Mouse (Mus musculus): Measurements from ENCODE around the gene Rapgef6. TPM values are rescaled to one million over a fixed set of nuclear protein-coding genes. Genes with fewer than 3 reads are reported as not detected.
A peak's percentile ranks its signal among the peaks of the same experiment; 100 is the strongest.

The Rapgef6 gene
- polyA plus RNA-seq, 1 experiment from 2014 or later = 17.8 TPM

DNA sequence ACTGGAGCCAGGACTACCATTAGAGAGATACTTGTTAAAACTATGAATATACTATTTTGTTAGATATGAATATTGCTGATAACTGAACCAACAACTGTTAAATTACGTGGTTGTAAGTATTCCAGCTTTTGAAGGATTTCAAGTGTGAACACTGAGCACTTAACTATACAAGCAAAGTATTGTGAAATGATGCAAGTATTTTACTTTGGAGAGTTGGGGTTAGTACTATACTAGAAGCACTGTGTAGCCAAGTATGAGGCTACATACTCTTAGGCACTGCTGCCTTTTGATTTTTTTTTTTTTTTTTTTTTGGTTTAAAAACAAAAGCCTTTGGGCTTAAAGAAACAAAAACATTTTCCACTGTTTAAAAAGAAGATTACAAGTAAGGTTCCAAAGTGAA lies 91.9 kb downstream of the Rapgef6 start:
- POLR2A ChIA-PET = interaction anchor here (1.6 kb wide), 1 partner anchor 9 kb away, joined by 4 read pairs; no protein-coding TSS in a partner anchor
- in situ Hi-C loops (cut with MboI; ENCODE audit: low pct_unique_long_range_greater_than_20kb) = no loop called here

DNA sequence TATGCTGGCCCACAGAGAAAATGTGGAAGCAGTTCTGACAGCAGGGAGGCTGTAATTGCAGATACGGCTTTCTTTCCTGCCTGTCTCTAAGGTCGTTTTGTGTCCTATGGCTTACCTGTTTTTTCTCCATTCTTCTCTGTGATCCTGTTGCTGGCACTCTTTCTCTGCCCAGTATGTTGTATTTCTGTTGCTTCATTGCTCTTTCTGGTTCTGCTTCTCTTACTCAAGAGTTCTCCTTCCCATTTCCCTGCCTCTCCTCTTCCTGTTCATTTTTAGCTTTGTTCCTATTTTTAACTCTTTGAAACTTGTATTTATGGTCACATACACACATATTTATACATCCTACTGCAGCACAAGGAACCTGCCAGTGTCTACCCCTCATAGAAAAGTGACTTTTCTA lies 96.2 kb downstream of the Rapgef6 start:
- in situ Hi-C loops (cut with MboI; ENCODE audit: low pct_unique_long_range_greater_than_20kb) = no loop called here
- ChIA-PET CTCF (no interaction called here), POLR2A (no interaction called here)
- no peak for DNase-seq (ENCODE audit: low read depth, low spot score)
- no peak for TF ChIP-seq CTCF (IDR thresholded peaks at IDR 0.05)
- no peaks in the 10 kb centered on the region for H3K27me3 ChIP-seq
- no peak for ATAC-seq

More for the DNA sequence above, 91.9 kb downstream of the Rapgef6 start:
- ATAC-seq (no peak), DNase-seq (ENCODE audit: low read depth, low spot score) (no peak)
- no peak for TF ChIP-seq CTCF (IDR thresholded peaks at IDR 0.05)
- CTCF ChIA-PET = interaction anchor here (1.3 to 1.4 kb wide), 2 partner anchors 9 to 17 kb away, joined by 3 read pairs; no protein-coding TSS in a partner anchor
- H3K27me3 ChIP-seq = no peaks in the 10 kb centered on the region

DNA sequence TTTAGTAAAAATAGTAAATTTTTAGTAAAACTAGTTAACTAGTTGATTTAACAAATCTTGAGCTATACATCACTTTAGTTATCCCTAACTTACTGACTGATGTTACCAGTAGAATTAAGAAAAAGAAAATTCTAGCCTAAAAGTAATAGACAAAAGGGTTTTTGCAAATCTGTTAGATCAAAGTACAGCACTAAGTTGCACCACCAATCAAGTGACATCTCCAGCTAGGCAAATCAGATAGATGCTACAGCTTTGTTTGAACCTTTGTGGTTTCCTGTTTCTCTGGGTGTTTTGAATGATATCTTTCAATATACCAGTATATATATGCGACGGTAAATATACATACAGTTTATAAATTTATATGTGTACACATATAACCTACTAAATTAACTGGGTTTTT lies 99.1 kb downstream of the Rapgef6 start:
- ChIA-PET POLR2A (no interaction called here), CTCF (interaction anchor here (1.2 to 1.5 kb wide), 4 partner anchors 9 to 86 kb away, joined by 3 to 4 read pairs (median 4); no protein-coding TSS in a partner anchor)
- DNase-seq (ENCODE audit: low read depth, low spot score) (no peak), ATAC-seq (no peak)
- no peak for TF ChIP-seq CTCF (IDR thresholded peaks at IDR 0.05)
- no peaks in the 10 kb centered on the region for H3K27me3 ChIP-seq
- in situ Hi-C loops (cut with MboI; ENCODE audit: low pct_unique_long_range_greater_than_20kb) = no loop called here

DNA sequence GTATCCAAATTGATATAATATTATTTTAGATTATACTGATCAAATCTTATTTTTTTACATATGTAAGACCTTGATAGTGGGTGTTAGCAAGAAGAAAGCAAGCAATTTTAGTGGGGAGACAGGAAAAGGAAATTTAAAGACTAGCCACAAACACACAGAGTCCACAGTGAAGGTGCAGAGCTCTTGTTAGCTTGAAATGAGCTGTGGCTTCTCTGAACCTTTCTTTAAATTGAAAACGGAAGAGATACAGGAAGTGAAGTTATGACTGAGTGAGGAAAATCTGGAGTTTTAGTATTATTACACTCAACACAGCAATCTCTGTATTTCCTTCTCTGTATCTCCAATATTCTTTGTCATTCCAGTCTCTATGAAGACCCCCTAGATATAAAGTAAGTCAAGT lies 104.3 kb downstream of the Rapgef6 start:
- no peak for TF ChIP-seq CTCF (IDR thresholded peaks at IDR 0.05)
- DNase-seq (ENCODE audit: low read depth, low spot score) (no peak), ATAC-seq (no peak)
- in situ Hi-C loops (cut with MboI; ENCODE audit: low pct_unique_long_range_greater_than_20kb) = no loop called here
- CTCF ChIA-PET = interaction anchor here (1.5 kb wide), 1 partner anchor 20 kb away, joined by 3 read pairs; no protein-coding TSS in a partner anchor
- H3K27me3 ChIP-seq = no peaks in the 10 kb centered on the region
- POLR2A ChIA-PET = no interaction called here

DNA sequence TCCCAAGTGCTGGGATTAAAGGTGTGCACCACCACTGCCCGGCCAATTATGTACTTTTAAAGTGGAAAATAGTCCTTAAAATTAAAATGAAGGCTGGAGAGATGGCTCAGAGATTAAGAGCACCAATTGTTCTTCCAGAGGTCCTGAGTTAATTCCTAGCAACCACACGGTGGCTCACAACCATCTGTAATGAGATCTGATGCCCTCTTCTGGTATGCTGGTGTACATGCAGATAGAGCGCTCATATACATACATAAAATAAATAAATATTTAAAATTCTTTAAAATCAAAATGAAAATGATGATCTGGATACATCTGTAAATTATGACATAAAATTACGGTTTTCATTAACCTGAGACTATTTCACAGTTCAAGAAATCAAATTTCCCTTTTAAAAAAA lies 123.8 kb downstream of the Rapgef6 start:
- in situ Hi-C loops (cut with MboI; ENCODE audit: low pct_unique_long_range_greater_than_20kb) = no loop called here
- ChIA-PET CTCF (interaction anchor here (0.9 kb wide), 1 partner anchor 20 kb away, joined by 3 read pairs; no protein-coding TSS in a partner anchor), POLR2A (no interaction called here)
- no peak for ATAC-seq
- no peak for DNase-seq (ENCODE audit: low read depth, low spot score)
- peak; percentile 43 for TF ChIP-seq CTCF (IDR thresholded peaks at IDR 0.05)
- no peaks in the 10 kb centered on the region for H3K27me3 ChIP-seq

DNA sequence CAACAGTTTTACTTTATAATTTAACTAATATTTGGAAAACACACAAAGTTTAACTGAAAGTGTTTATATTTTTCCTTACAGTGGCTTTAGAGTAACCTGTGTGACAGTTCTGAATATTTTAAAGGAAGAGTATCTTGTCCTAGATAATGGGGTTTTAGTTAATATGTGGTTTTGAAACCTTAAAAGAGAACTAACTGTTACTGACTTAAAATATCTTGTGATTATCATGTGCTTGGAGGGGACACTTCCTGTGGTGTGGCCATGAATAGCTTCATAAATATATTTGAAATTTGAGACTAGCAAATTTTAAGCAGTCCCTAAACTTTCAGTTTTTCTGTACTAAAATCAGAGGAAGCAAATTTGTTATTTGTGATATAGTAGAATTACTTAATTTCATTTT lies 125.9 kb downstream of the Rapgef6 start:
- no peak for TF ChIP-seq CTCF (IDR thresholded peaks at IDR 0.05)
- ATAC-seq (no peak), DNase-seq (ENCODE audit: low read depth, low spot score) (no peak)
- ChIA-PET POLR2A (no interaction called here), CTCF (interaction anchor here (1.0 kb wide), 1 partner anchor 13 kb away, joined by 4 read pairs; no protein-coding TSS in a partner anchor)
- no peaks in the 10 kb centered on the region for H3K27me3 ChIP-seq
- in situ Hi-C loops (cut with MboI; ENCODE audit: low pct_unique_long_range_greater_than_20kb) = no loop called here

DNA sequence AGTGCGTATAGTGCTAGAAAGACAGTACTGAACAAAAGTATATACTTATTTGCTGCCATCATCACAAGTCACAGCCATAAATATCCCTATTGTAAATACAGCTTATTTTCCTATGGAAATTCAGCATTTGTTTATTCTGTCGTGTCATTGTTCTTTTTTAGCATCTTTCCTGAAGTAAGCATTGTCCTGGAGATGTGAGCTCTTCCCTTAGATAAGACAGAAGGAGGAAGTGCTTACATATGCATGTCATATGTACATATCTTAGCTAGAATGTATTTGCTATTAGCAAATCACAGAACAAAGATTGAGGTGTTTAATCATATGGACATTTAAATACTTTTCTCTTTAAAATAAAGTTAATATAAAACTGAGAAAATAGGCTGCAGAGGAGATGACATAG lies 132.8 kb downstream of the Rapgef6 start:
- no peak for DNase-seq (ENCODE audit: low read depth, low spot score)
- TF ChIP-seq CTCF (IDR thresholded peaks at IDR 0.05) = no peak
- no peaks in the 10 kb centered on the region for H3K27me3 ChIP-seq
- POLR2A ChIA-PET = no interaction called here
- CTCF ChIA-PET = no interaction called here
- ATAC-seq = no peak
- in situ Hi-C loops (cut with MboI; ENCODE audit: low pct_unique_long_range_greater_than_20kb) = no loop called here

DNA sequence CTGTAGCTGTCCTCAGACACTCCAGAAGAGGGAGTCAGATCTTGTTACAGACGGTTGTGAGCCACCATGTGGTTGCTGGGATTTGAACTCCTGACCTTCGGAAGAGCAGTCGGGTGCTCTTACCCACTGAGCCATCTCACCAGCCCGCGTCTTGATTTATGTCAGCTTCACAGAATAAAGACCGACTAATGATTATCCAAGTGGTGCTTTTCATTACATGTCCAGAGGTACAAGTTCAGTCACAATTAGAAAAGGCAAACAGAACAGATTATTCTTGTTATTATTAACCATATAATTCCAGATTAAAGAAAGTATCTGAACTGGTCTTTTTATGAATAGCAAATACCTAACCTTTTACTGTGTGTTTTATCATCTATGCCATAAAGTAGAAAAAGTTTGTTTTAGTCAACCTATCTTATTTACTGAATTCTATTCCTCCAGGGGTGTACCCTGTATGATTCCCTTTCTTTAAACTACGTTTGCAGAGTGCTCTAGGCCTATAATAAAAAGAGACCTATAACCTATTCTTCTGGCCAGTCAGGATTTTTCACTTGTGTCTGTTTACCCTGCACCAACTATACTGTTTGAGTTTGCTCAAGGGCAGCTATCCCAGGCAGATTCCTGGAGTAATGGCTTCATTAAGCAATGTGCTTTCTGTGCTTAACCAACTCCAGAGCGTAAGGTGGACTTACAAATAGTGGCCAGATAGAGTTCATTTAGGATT lies 151.1 kb downstream of the Rapgef6 start:
- TF ChIP-seq CTCF (IDR thresholded peaks at IDR 0.05) = no peak
- ChIA-PET POLR2A (no interaction called here), CTCF (no interaction called here)
- H3K27me3 ChIP-seq = no peaks in the 10 kb centered on the region
- DNase-seq (ENCODE audit: low read depth, low spot score) (no peak), ATAC-seq (no peak)
- in situ Hi-C loops (cut with MboI; ENCODE audit: low pct_unique_long_range_greater_than_20kb) = no loop called here

DNA sequence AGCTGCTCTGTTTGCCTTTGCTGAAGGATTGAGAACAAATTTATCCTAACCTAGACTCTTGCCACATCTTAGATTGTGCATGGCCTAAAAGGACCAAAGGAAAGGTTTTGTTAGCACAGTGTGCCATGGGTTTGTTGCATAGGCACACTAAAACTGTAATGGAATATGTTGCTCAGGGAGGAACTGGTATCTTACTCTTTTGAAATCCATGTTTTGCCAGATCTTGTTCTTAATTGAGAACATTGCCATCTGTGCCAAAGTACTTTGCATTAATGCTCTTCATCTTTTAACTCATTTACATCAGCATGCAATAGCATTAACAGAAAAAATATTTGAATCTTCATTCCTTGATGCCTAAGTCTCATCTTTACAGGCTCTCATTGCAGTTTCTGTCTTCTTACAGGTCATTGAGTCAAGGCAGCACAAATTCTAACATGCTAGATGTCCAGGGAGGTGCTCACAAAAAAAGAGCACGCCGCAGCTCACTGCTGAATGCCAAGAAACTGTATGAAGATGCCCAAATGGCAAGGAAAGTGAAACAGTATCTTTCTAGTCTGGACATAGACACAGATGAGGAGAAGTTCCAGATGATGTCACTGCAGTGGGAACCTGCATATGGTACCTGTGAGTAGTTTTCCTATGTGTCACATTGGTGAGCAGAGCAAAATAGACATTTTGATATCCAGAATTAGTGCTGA lies 153.3 kb downstream of the Rapgef6 start:
- no peak for DNase-seq (ENCODE audit: low read depth, low spot score)
- CTCF ChIA-PET = no interaction called here
- H3K27me3 ChIP-seq = no peaks in the 10 kb centered on the region
- ATAC-seq = no peak
- no peak for TF ChIP-seq CTCF (IDR thresholded peaks at IDR 0.05)
- in situ Hi-C loops (cut with MboI; ENCODE audit: low pct_unique_long_range_greater_than_20kb) = no loop called here
- POLR2A ChIA-PET = no interaction called here

DNA sequence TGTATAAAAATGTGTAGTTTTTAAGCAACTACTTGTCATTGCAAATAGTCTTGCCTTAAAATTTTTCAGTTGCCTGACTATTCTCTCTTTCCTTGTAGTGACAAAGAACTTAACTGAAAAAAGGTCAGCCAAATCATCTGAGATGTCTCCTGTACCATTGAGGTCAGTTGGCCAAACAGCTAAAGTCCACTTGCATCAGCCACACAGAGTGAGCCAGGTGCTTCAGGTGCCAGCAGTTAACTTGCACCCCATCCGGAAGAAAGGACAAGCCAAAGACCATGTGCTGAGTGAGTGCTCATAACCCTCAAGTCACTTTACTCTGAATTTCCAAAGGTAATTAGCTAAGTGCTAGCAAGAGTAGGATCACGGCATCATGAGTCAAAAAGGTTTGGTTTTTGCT lies 156.5 kb downstream of the Rapgef6 start:
- POLR2A ChIA-PET = no interaction called here
- TF ChIP-seq CTCF (IDR thresholded peaks at IDR 0.05) = no peak
- DNase-seq (ENCODE audit: low read depth, low spot score) = no peak
- CTCF ChIA-PET = no interaction called here
- in situ Hi-C loops (cut with MboI; ENCODE audit: low pct_unique_long_range_greater_than_20kb) = no loop called here
- no peak for ATAC-seq
- H3K27me3 ChIP-seq = no peaks in the 10 kb centered on the region

DNA sequence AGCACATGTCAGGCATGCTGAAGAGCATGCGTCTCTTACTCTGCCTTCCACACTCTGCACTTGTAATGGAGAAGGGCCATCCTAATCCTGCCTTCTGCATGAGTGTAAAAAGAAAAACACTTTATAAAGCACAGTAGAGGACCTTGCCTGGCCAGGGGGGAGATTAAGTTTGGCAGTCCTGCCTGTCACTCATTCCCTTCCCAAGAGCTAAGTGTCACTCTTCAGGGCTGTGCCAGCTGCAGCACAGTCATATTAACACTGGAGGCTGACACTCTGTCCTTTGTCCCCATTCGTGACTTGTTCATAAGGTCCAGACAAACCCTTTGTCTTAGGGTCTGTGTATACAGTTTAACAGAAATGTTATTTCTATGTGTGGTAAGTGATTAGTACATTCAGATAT lies 162.2 kb downstream of the Rapgef6 start:
- in situ Hi-C loops (cut with MboI; ENCODE audit: low pct_unique_long_range_greater_than_20kb) = no loop called here
- no peak for DNase-seq (ENCODE audit: low read depth, low spot score)
- CTCF ChIA-PET = no interaction called here
- no peaks in the 10 kb centered on the region for H3K27me3 ChIP-seq
- POLR2A ChIA-PET = no interaction called here
- TF ChIP-seq CTCF (IDR thresholded peaks at IDR 0.05) = no peak
- ATAC-seq = no peak
